Mouse (Mus musculus): Measurements from ENCODE around the gene Vmn2r40.
"Not testable (repeated sequence)": the region's sequence is repeated elsewhere in the genome, so short reads cannot be mapped to it uniquely, and the experiment has no call there.

Gene Vmn2r40

DNA sequence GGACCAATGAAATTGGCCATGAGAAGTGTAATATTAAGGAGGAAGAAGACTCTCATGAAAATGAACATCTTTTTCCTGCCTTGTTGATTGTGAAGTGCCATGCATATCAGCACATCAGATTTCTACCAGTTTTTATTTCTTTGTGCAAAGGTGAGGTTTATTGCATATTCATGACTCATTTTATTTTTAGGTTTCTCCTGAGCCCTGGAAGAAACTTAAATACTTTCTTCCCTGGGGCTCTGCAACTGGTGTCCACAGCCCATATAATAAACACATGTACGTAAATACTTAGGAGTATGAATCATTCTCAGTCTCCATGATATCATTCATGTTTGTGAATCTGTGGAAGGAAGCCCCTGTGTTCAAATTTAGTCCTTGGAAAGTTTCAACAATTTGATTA lies at the start of gene Vmn2r40:
Vmn2r40 (minus strand) TSS at position 101 of the 400 bp plus-strand sequence.
- not testable (repeated sequence) for DNase-seq (ENCODE audit: low spot score)

Data from adipocyte (in vitro differentiated cells).